Mouse (Mus musculus): ENCODE data around the gene Mgarp. TPM values are rescaled to one million over a fixed set of nuclear protein-coding genes. Genes with fewer than 3 reads are reported as not detected.
"Not testable (repeated sequence)": the region's sequence is repeated elsewhere in the genome, so short reads cannot be mapped to it uniquely, and the experiment has no call there.

Mgarp gene
- polyA plus RNA-seq (2015; fragmentation: Nextera tagmentation; extraction: Ambion mirVana), result 6.9 and 9.5 TPM in 2 replicates

- no peaks in the 10 kb centered on the region for H3K9me3 ChIP-seq (replicated peaks)
- peak within 1 kb of the TSS; percentile 61 for H3K9ac ChIP-seq
- H3K4me2 ChIP-seq, result peak within 1 kb of the TSS; percentile 91
- H3K27me3 ChIP-seq, result peaks cover 14% of the 10 kb centered on the region; the same call in 1 of the 2 replicates
- no peaks in the 10 kb centered on the region for H3K36me3 ChIP-seq
- H3K27ac ChIP-seq, result 0 out of 2 replicates have a peak within 1 kb of the TSS, but pooled peaks have one; percentile 2
- peak; percentile 79 for ATAC-seq (replicated peaks; ENCODE audit: insufficient number of reproducible peaks, insufficient read depth, low FRiP score, low read depth)
- H3K4me3 ChIP-seq, result peak within 1 kb of the TSS; percentile 58
- peaks cover 13% of the 10 kb centered on the region for H3K4me1 ChIP-seq (replicated peaks)
- WGBS, result 2% methylated on average over 41 of the region's 41 CpGs
Measured at GRCm38 (mm10) chr3:51396219-51397068, at the start of gene Mgarp. Gene Mgarp, minus strand, starts transcription at chr3:51396738.

- no peak for ATAC-seq (replicated peaks; ENCODE audit: insufficient number of reproducible peaks, insufficient read depth, low FRiP score, low read depth)
- H3K4me1 ChIP-seq (replicated peaks), result 0 out of 2 replicates have a peak, but pooled peaks cover 2% of the 10 kb centered on the region
- no peak overlapping the region for H3K4me2 ChIP-seq
- no peaks in the 10 kb centered on the region for H3K27me3 ChIP-seq
- no peak overlapping the region for H3K27ac ChIP-seq
- H3K9me3 ChIP-seq (replicated peaks), result no peaks in the 10 kb centered on the region
- no peak overlapping the region for H3K4me3 ChIP-seq
- H3K9ac ChIP-seq, result no peak overlapping the region
- H3K36me3 ChIP-seq, result peaks cover 10% of the 10 kb centered on the region; the same call in 1 of the 2 replicates
- WGBS, result 88% methylated on average over 3 of the region's 3 CpGs
Measured at GRCm38 (mm10) chr3:51434871-51435595, 38.5 kb upstream of the Mgarp start.

- WGBS, result 87% methylated on average over 5 of the region's 5 CpGs
- ATAC-seq (replicated peaks; ENCODE audit: insufficient number of reproducible peaks, insufficient read depth, low FRiP score, low read depth), result not testable (repeated sequence)
Measured at GRCm38 (mm10) chr3:51434364-51434763, 37.8 kb upstream of the Mgarp start.

GRCm38 (mm10) chr3:51425394-51425793, 28.9 kb upstream of the Mgarp start:
- ATAC-seq (replicated peaks; ENCODE audit: insufficient number of reproducible peaks, insufficient read depth, low FRiP score, low read depth), result no peak
- Histone ChIP-seq H3K9me3 (replicated peaks) (no peaks in the 10 kb centered on the region), H3K4me2 (no peak overlapping the region), H3K27ac (no peak overlapping the region), H3K9ac (no peak overlapping the region), H3K36me3 (no peaks in the 10 kb centered on the region), H3K4me1 (replicated peaks) (peaks cover 3% of the 10 kb centered on the region), H3K4me3 (no peak overlapping the region), H3K27me3 (no peaks in the 10 kb centered on the region)

More at GRCm38 (mm10) chr3:51434364-51434763, 37.8 kb upstream of the Mgarp start:
- H3K4me2 ChIP-seq; H3K9me3 ChIP-seq (replicated peaks); H3K27ac ChIP-seq; H3K4me3 ChIP-seq; H3K27me3 ChIP-seq; H3K36me3 ChIP-seq; H3K9ac ChIP-seq; H3K4me1 ChIP-seq (replicated peaks): not testable (repeated sequence)

DNA sequence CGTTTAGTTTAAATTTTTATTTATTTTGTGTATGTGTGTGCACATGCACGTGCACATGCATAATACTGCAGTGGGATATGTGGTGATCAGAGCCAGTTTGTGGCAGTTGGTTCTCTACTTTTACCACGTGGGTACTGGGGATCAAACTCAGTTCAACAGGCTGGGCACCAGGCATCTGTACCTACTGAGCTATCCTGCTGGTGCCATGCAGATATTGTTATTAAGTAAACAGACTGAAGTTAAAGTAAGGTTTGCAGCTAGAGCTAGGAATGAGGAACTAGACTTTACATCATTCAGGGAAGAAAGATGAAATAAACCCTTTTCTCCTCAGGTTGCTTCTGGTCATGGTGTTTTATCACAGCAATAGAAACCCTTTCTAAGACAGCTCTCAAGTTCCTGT, 25.4 kb upstream of the Mgarp start:
- Histone ChIP-seq H3K36me3 (no peaks in the 10 kb centered on the region), H3K27me3 (no peaks in the 10 kb centered on the region), H3K4me3 (no peak overlapping the region), H3K9ac (no peak overlapping the region), H3K4me1 (replicated peaks) (peaks cover 17% of the 10 kb centered on the region), H3K27ac (no peak overlapping the region), H3K4me2 (no peak overlapping the region), H3K9me3 (replicated peaks) (no peaks in the 10 kb centered on the region)
- no peak for ATAC-seq (replicated peaks; ENCODE audit: insufficient number of reproducible peaks, insufficient read depth, low FRiP score, low read depth)
- 69% methylated on average over 3 of the region's 3 CpGs for WGBS

GRCm38 (mm10) chr3:51417966-51418365, 21.4 kb upstream of the Mgarp start:
- no peaks in the 10 kb centered on the region for H3K27me3 ChIP-seq

GRCm38 (mm10) chr3:51417485-51417884, 20.9 kb upstream of the Mgarp start:
- Histone ChIP-seq H3K27me3 (no peaks in the 10 kb centered on the region), H3K4me2 (peak overlapping the region; percentile 68), H3K4me1 (replicated peaks) (peaks cover 27% of the 10 kb centered on the region), H3K27ac (no peak overlapping the region), H3K9me3 (replicated peaks) (no peaks in the 10 kb centered on the region), H3K36me3 (no peaks in the 10 kb centered on the region), H3K9ac (no peak overlapping the region), H3K4me3 (peak overlapping the region; percentile 96)
- 43% methylated on average over 2 of the region's 2 CpGs for WGBS
- ATAC-seq (replicated peaks; ENCODE audit: insufficient number of reproducible peaks, insufficient read depth, low FRiP score, low read depth), result no peak

More at GRCm38 (mm10) chr3:51417966-51418365, 21.4 kb upstream of the Mgarp start:
- Histone ChIP-seq H3K36me3 (no peaks in the 10 kb centered on the region), H3K4me2 (peak overlapping the region; percentile 68; the same call in 1 of the 2 replicates), H3K4me3 (no peak overlapping the region), H3K27ac (no peak overlapping the region), H3K9ac (no peak overlapping the region), H3K4me1 (replicated peaks) (peaks cover 27% of the 10 kb centered on the region), H3K9me3 (replicated peaks) (no peaks in the 10 kb centered on the region)
- no peak for ATAC-seq (replicated peaks; ENCODE audit: insufficient number of reproducible peaks, insufficient read depth, low FRiP score, low read depth)
- WGBS, result 41% methylated on average over 2 of the region's 2 CpGs

- H3K4me3 ChIP-seq, result peak overlapping the region; percentile 96
- peak overlapping the region; percentile 68 for H3K4me2 ChIP-seq
- WGBS, result 8% methylated on average over 8 of the region's 8 CpGs
- no peaks in the 10 kb centered on the region for H3K36me3 ChIP-seq
- peaks cover 27% of the 10 kb centered on the region for H3K4me1 ChIP-seq (replicated peaks)
- peak overlapping the region; percentile 95 for H3K27ac ChIP-seq
- peak overlapping the region; percentile 97 for H3K9ac ChIP-seq
- no peaks in the 10 kb centered on the region for H3K9me3 ChIP-seq (replicated peaks)
- ATAC-seq (replicated peaks; ENCODE audit: insufficient number of reproducible peaks, insufficient read depth, low FRiP score, low read depth), result no peak
- H3K27me3 ChIP-seq, result no peaks in the 10 kb centered on the region
Measured at GRCm38 (mm10) chr3:51417135-51417458, 20.6 kb upstream of the Mgarp start.

DNA sequence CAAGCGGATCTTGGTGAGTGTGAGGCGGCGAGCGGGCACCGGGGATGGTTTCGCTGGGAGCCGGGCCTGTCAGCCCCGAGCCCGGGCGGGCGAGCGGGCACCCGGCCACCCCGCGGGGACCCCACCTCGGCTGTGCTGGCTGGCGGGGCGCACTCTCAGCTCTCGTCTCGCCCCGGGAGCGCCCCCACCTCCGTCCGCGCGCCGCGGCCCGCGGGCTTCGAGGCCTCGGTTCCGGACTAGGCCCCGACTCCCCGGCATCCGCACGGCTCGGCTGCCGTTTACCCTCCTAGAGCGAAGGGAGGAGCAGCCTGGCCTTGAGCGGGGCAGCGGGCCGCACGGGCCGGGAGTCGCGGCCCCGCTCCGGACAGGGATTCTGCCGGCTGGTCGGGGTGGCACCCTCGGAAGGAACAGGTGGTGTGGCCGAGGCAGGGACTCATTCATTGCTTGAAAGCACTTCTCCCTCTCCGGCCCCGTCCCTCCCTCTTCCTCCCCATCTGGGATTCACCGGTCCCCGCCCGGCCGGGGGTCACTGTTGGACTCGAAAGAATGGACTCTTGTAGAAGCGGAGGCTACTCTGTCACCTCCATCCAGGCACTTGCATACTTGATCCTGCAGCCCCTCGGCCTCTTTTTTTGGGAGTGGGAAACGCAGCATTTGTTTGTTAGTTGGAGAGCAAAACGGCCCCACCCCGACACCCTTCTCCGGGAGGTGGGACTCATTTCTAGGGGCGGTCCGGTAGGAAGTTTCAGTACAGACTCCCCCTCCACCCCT, 20.0 kb upstream of the Mgarp start:
- under 1% methylated on average over 68 of the region's 68 CpGs for WGBS
- Histone ChIP-seq H3K9me3 (replicated peaks) (no peaks in the 10 kb centered on the region), H3K4me1 (replicated peaks) (peaks cover 27% of the 10 kb centered on the region), H3K36me3 (no peaks in the 10 kb centered on the region), H3K4me3 (peak overlapping the region; percentile 96), H3K9ac (peak overlapping the region; percentile 97), H3K27ac (peak overlapping the region; percentile 95), H3K4me2 (peak overlapping the region; percentile 68), H3K27me3 (no peaks in the 10 kb centered on the region)
- peak; percentile 63 for ATAC-seq (replicated peaks; ENCODE audit: insufficient number of reproducible peaks, insufficient read depth, low FRiP score, low read depth)

DNA sequence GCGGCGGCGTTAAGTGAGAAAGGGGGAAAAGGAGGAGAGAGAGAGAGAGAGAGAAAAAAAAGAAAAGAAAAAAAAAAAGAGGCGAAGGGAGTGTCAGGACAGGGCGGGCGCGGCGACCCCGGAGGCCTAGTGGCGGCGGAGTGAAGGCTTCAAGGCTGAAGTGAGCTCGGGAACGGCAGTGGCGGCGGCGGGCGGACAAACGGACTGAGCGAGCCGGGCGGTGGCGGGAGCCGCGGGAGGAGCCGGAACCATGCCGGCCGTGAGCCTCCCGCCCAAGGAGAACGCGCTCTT, 19.5 kb upstream of the Mgarp start:
- 1% methylated on average over 21 of the region's 30 CpGs for WGBS
- Histone ChIP-seq H3K27ac (peak overlapping the region; percentile 95), H3K4me1 (replicated peaks) (peaks cover 25% of the 10 kb centered on the region), H3K9me3 (replicated peaks) (no peaks in the 10 kb centered on the region), H3K4me2 (peak overlapping the region; percentile 68), H3K27me3 (no peaks in the 10 kb centered on the region), H3K4me3 (peak overlapping the region; percentile 96), H3K9ac (peak overlapping the region; percentile 97), H3K36me3 (no peaks in the 10 kb centered on the region)
- ATAC-seq (replicated peaks; ENCODE audit: insufficient number of reproducible peaks, insufficient read depth, low FRiP score, low read depth), result peak; percentile 57
